Mouse (Mus musculus): ENCODE measurements around the gene Zfp292.

Zfp292 gene

GRCm38 (mm10) chr4:34882291-34882769 is 430 bp downstream of the Zfp292 start:
- peak; percentile 66 for DNase-seq (ENCODE audit: low spot score)

- no peak for DNase-seq (ENCODE audit: low spot score)
These were observed 909 bp downstream of the Zfp292 start for GRCm38 (mm10) chr4:34881851-34882250.

- no peak for DNase-seq (ENCODE audit: low spot score)
These were observed 1.7 kb downstream of the Zfp292 start for GRCm38 (mm10) chr4:34880921-34881650.

GRCm38 (mm10) chr4:34874234-34874633 is 8.5 kb downstream of the Zfp292 start:
- DNase-seq (ENCODE audit: low spot score), result no peak

GRCm38 (mm10) chr4:34872896-34873495 is 9.8 kb downstream of the Zfp292 start:
- no peak for DNase-seq (ENCODE audit: low spot score)

- no peak for DNase-seq (ENCODE audit: low spot score)
These were observed 12.9 kb downstream of the Zfp292 start for GRCm38 (mm10) chr4:34869813-34870212.

- no peak for DNase-seq (ENCODE audit: low spot score)
These were observed 21.3 kb downstream of the Zfp292 start for GRCm38 (mm10) chr4:34861438-34861837.

- DNase-seq (ENCODE audit: low spot score), result no peak
These were observed 23.3 kb downstream of the Zfp292 start for GRCm38 (mm10) chr4:34859416-34859815.

GRCm38 (mm10) chr4:34858903-34859302 is 23.9 kb downstream of the Zfp292 start:
- no peak for DNase-seq (ENCODE audit: low spot score)

GRCm38 (mm10) chr4:34855966-34856365 is 26.8 kb downstream of the Zfp292 start:
- no peak for DNase-seq (ENCODE audit: low spot score)

- DNase-seq (ENCODE audit: low spot score), result no peak
These were observed 30.7 kb downstream of the Zfp292 start for GRCm38 (mm10) chr4:34852051-34852450.

- no peak for DNase-seq (ENCODE audit: low spot score)
These were observed 32.6 kb downstream of the Zfp292 start for GRCm38 (mm10) chr4:34850156-34850555.

GRCm38 (mm10) chr4:34847679-34848309 is 35.0 kb downstream of the Zfp292 start:
- DNase-seq (ENCODE audit: low spot score), result no peak

GRCm38 (mm10) chr4:34843839-34844238 is 38.9 kb downstream of the Zfp292 start:
- DNase-seq (ENCODE audit: low spot score), result no peak

GRCm38 (mm10) chr4:34842826-34843225 is 39.9 kb downstream of the Zfp292 start:
- no peak for DNase-seq (ENCODE audit: low spot score)

GRCm38 (mm10) chr4:34831496-34831895 is 51.3 kb downstream of the Zfp292 start:
- no peak for DNase-seq (ENCODE audit: low spot score)

- no peak for DNase-seq (ENCODE audit: low spot score)
These were observed 53.3 kb downstream of the Zfp292 start for GRCm38 (mm10) chr4:34829456-34829855.

- no peak for DNase-seq (ENCODE audit: low spot score)
These were observed 58.9 kb downstream of the Zfp292 start for GRCm38 (mm10) chr4:34823901-34824300.

GRCm38 (mm10) chr4:34819904-34820303 is 62.9 kb downstream of the Zfp292 start:
- no peak for DNase-seq (ENCODE audit: low spot score)

- DNase-seq (ENCODE audit: low spot score), result no peak
These were observed 81.4 kb downstream of the Zfp292 start for GRCm38 (mm10) chr4:34801166-34802034.

- DNase-seq (ENCODE audit: low spot score), result no peak
These were observed 84.8 kb downstream of the Zfp292 start for GRCm38 (mm10) chr4:34798005-34798404.
